Mouse (Mus musculus): ENCODE results near the gene Chrm3. TPM values are rescaled to one million over a fixed set of nuclear protein-coding genes. Genes with fewer than 3 reads are reported as not detected.

The Chrm3 gene
- polyA plus RNA-seq, 1 experiment from 2014 or later, result 0.58 TPM

GRCm38 (mm10) chr13:10251499-10252179 lies 109.0 kb downstream of the Chrm3 start:
- Histone ChIP-seq H3K27ac (ENCODE audit: low read depth, low read length) (no peak overlapping the region), H3K4me2 (ENCODE audit: low read depth) (no peak overlapping the region), H3K36me3 (ENCODE audit: control insufficient read depth, insufficient read depth, low read length) (no peaks in the 10 kb centered on the region), H3K9me3 (ENCODE audit: control insufficient read depth, low read length) (no peaks in the 10 kb centered on the region), H3K4me3 (ENCODE audit: low read depth, low read length) (no peak overlapping the region), H3K9ac (ENCODE audit: low read length) (no peak overlapping the region), H3K27me3 (ENCODE audit: control insufficient read depth, insufficient read depth, low read length) (no peaks in the 10 kb centered on the region), H3K4me1 (ENCODE audit: control insufficient read depth, insufficient read depth, low read length) (no peaks in the 10 kb centered on the region)
- ATAC-seq (ENCODE audit: insufficient read depth, low FRiP score, low TSS enrichment), result no peak
- no peak for DNase-seq (ENCODE audit: low spot score)
- 87% methylated on average over 5 of the region's 5 CpGs for WGBS

GRCm38 (mm10) chr13:10244243-10244998 lies 116.2 kb downstream of the Chrm3 start:
- H3K9ac ChIP-seq (ENCODE audit: low read length), result no peak overlapping the region
- no peak overlapping the region for H3K4me3 ChIP-seq (ENCODE audit: low read depth, low read length)
- WGBS, result 77% methylated on average over 1 of the region's 1 CpGs
- no peak overlapping the region for H3K4me2 ChIP-seq (ENCODE audit: low read depth)
- no peaks in the 10 kb centered on the region for H3K4me1 ChIP-seq (ENCODE audit: control insufficient read depth, insufficient read depth, low read length)
- H3K27ac ChIP-seq (ENCODE audit: low read depth, low read length), result no peak overlapping the region
- no peaks in the 10 kb centered on the region for H3K36me3 ChIP-seq (ENCODE audit: control insufficient read depth, insufficient read depth, low read length)
- H3K9me3 ChIP-seq (ENCODE audit: control insufficient read depth, low read length), result no peaks in the 10 kb centered on the region
- H3K27me3 ChIP-seq (ENCODE audit: control insufficient read depth, insufficient read depth, low read length), result no peaks in the 10 kb centered on the region
- DNase-seq (ENCODE audit: low spot score), result no peak
- no peak for ATAC-seq (ENCODE audit: insufficient read depth, low FRiP score, low TSS enrichment)

- H3K9me3 ChIP-seq (ENCODE audit: control insufficient read depth, low read length), result no peaks in the 10 kb centered on the region
- no peak overlapping the region for H3K9ac ChIP-seq (ENCODE audit: low read length)
- no peaks in the 10 kb centered on the region for H3K36me3 ChIP-seq (ENCODE audit: control insufficient read depth, insufficient read depth, low read length)
- no peak overlapping the region for H3K27ac ChIP-seq (ENCODE audit: low read depth, low read length)
- WGBS, result 89% methylated on average over 3 of the region's 3 CpGs
- no peaks in the 10 kb centered on the region for H3K4me1 ChIP-seq (ENCODE audit: control insufficient read depth, insufficient read depth, low read length)
- no peak for DNase-seq (ENCODE audit: low spot score)
- H3K4me3 ChIP-seq (ENCODE audit: low read depth, low read length), result no peak overlapping the region
- ATAC-seq (ENCODE audit: insufficient read depth, low FRiP score, low TSS enrichment), result no peak
- H3K27me3 ChIP-seq (ENCODE audit: control insufficient read depth, insufficient read depth, low read length), result no peaks in the 10 kb centered on the region
- H3K4me2 ChIP-seq (ENCODE audit: low read depth), result no peak overlapping the region
These were observed 120.4 kb downstream of the Chrm3 start for GRCm38 (mm10) chr13:10240238-10240637.

GRCm38 (mm10) chr13:10239825-10240224 lies 120.8 kb downstream of the Chrm3 start:
- no peaks in the 10 kb centered on the region for H3K27me3 ChIP-seq (ENCODE audit: control insufficient read depth, insufficient read depth, low read length)
- H3K36me3 ChIP-seq (ENCODE audit: control insufficient read depth, insufficient read depth, low read length), result no peaks in the 10 kb centered on the region
- H3K4me2 ChIP-seq (ENCODE audit: low read depth), result no peak overlapping the region
- no peak overlapping the region for H3K4me3 ChIP-seq (ENCODE audit: low read depth, low read length)
- no peaks in the 10 kb centered on the region for H3K4me1 ChIP-seq (ENCODE audit: control insufficient read depth, insufficient read depth, low read length)
- H3K27ac ChIP-seq (ENCODE audit: low read depth, low read length), result no peak overlapping the region
- no peak for ATAC-seq (ENCODE audit: insufficient read depth, low FRiP score, low TSS enrichment)
- 74% methylated on average over 4 of the region's 4 CpGs for WGBS
- H3K9me3 ChIP-seq (ENCODE audit: control insufficient read depth, low read length), result no peaks in the 10 kb centered on the region
- no peak for DNase-seq (ENCODE audit: low spot score)
- no peak overlapping the region for H3K9ac ChIP-seq (ENCODE audit: low read length)

- no peaks in the 10 kb centered on the region for H3K27me3 ChIP-seq (ENCODE audit: control insufficient read depth, insufficient read depth, low read length)
- 77% methylated on average over 2 of the region's 2 CpGs for whole genome bisulfite sequencing
These were observed 123.0 kb downstream of the Chrm3 start for GRCm38 (mm10) chr13:10237616-10238015.

GRCm38 (mm10) chr13:10236279-10236678 lies 124.4 kb downstream of the Chrm3 start:
- Histone ChIP-seq H3K4me3 (ENCODE audit: low read depth, low read length) (no peak overlapping the region), H3K9me3 (ENCODE audit: control insufficient read depth, low read length) (no peaks in the 10 kb centered on the region), H3K27ac (ENCODE audit: low read depth, low read length) (no peak overlapping the region), H3K36me3 (ENCODE audit: control insufficient read depth, insufficient read depth, low read length) (no peaks in the 10 kb centered on the region), H3K4me1 (ENCODE audit: control insufficient read depth, insufficient read depth, low read length) (no peaks in the 10 kb centered on the region), H3K27me3 (ENCODE audit: control insufficient read depth, insufficient read depth, low read length) (no peaks in the 10 kb centered on the region), H3K9ac (ENCODE audit: low read length) (no peak overlapping the region), H3K4me2 (ENCODE audit: low read depth) (no peak overlapping the region)
- DNase-seq (ENCODE audit: low spot score), result no peak
- no peak for ATAC-seq (ENCODE audit: insufficient read depth, low FRiP score, low TSS enrichment)
- 98% methylated on average over 4 of the region's 4 CpGs for WGBS

More at GRCm38 (mm10) chr13:10237616-10238015, 123.0 kb downstream of the Chrm3 start:
- ATAC-seq (ENCODE audit: insufficient read depth, low FRiP score, low TSS enrichment), result no peak
- H3K9me3 ChIP-seq (ENCODE audit: control insufficient read depth, low read length), result no peaks in the 10 kb centered on the region
- no peak overlapping the region for H3K27ac ChIP-seq (ENCODE audit: low read depth, low read length)
- no peak overlapping the region for H3K9ac ChIP-seq (ENCODE audit: low read length)
- no peaks in the 10 kb centered on the region for H3K4me1 ChIP-seq (ENCODE audit: control insufficient read depth, insufficient read depth, low read length)
- DNase-seq (ENCODE audit: low spot score), result no peak
- H3K4me2 ChIP-seq (ENCODE audit: low read depth), result no peak overlapping the region
- no peak overlapping the region for H3K4me3 ChIP-seq (ENCODE audit: low read depth, low read length)
- no peaks in the 10 kb centered on the region for H3K36me3 ChIP-seq (ENCODE audit: control insufficient read depth, insufficient read depth, low read length)

DNA sequence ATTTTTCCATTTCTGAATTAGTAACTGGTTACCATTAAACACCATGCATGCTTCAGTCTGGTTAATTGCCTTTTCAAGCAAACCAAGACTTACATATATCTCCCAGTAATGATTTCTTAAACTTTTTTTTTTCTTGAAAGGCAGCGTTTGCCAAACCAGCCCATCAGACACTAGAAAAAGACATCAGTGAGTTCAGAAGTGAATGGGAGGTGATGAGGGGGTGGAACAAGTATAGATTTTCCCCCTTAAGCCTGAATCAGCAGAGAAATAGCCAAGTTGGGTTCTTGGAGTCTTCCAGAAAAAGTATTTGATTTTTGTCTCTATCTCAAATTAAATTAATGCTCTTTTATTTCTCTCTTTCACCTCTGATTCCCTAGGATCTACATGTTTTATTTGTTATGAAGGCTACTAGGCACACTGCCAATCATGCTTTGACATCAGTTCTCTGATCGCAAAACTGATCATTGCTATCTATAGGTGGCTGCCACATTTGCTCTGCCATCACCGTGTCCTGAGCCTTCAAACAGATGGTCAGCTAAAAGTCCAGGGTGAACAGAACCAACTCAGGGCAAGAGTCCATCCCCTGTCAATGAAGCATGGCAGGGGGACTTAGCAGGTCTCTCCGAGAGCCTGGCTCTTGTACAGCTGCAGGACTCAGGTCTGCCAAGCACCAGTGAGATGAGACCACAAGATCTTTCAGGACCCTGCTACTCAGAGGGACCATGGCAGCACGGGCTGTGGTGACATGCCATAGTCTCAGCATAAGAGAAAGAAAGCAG lies 125.1 kb downstream of the Chrm3 start:
- Histone ChIP-seq H3K36me3 (ENCODE audit: control insufficient read depth, insufficient read depth, low read length) (no peaks in the 10 kb centered on the region), H3K9me3 (ENCODE audit: control insufficient read depth, low read length) (no peaks in the 10 kb centered on the region), H3K4me2 (ENCODE audit: low read depth) (no peak overlapping the region), H3K27ac (ENCODE audit: low read depth, low read length) (no peak overlapping the region), H3K9ac (ENCODE audit: low read length) (no peak overlapping the region), H3K27me3 (ENCODE audit: control insufficient read depth, insufficient read depth, low read length) (no peaks in the 10 kb centered on the region), H3K4me1 (ENCODE audit: control insufficient read depth, insufficient read depth, low read length) (no peaks in the 10 kb centered on the region), H3K4me3 (ENCODE audit: low read depth, low read length) (no peak overlapping the region)
- ATAC-seq (ENCODE audit: insufficient read depth, low FRiP score, low TSS enrichment), result no peak
- WGBS, result 83% methylated on average over 5 of the region's 5 CpGs
- no peak for DNase-seq (ENCODE audit: low spot score)

DNA sequence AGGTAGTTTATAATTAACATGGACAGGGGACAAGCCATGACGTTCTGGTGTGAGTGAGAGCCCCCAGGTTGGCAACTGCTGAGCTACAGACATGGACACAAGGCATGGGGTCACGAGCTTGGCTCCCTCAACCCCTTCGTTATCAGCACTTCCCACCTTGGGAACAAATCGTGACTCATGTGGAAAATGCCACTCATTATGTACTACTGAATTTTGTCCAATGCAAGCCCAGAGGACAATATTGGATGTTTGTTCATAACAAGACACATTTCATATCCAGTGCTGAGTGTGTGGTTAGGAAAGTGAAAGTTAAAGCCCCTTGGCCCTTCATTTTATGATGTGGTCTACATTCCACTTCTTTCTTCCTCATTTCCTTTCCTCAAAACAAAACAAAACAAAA lies 140.2 kb downstream of the Chrm3 start:
- no peak for DNase-seq (ENCODE audit: low spot score)
- no peaks in the 10 kb centered on the region for H3K4me1 ChIP-seq (ENCODE audit: control insufficient read depth, insufficient read depth, low read length)
- H3K4me2 ChIP-seq (ENCODE audit: low read depth), result no peak overlapping the region
- H3K9me3 ChIP-seq (ENCODE audit: control insufficient read depth, low read length), result no peaks in the 10 kb centered on the region
- H3K27ac ChIP-seq (ENCODE audit: low read depth, low read length), result no peak overlapping the region
- H3K27me3 ChIP-seq (ENCODE audit: control insufficient read depth, insufficient read depth, low read length), result no peaks in the 10 kb centered on the region
- 76% methylated on average over 4 of the region's 4 CpGs for WGBS
- no peak overlapping the region for H3K9ac ChIP-seq (ENCODE audit: low read length)
- no peaks in the 10 kb centered on the region for H3K36me3 ChIP-seq (ENCODE audit: control insufficient read depth, insufficient read depth, low read length)
- ATAC-seq (ENCODE audit: insufficient read depth, low FRiP score, low TSS enrichment), result no peak
- H3K4me3 ChIP-seq (ENCODE audit: low read depth, low read length), result no peak overlapping the region

Measured in neural tube, embryonic 11.5 days (tissue).